Mouse (Mus musculus) gastrocnemius, postnatal 25 days (tissue): ENCODE results near the gene Cnr2. TPM values are rescaled to one million over a fixed set of nuclear protein-coding genes. Genes with fewer than 3 reads are reported as not detected.
A peak's percentile ranks its signal among the peaks of the same experiment; 100 is the strongest.

ENCODE experiments used
- DNase-seq: peaks from one replicate; pipeline ENCODE4 v3.0.0; 2022
- total RNA-seq, 2 experiments: library from RNA; stranded (reverse); gene quantifications; 1 replicate in 1 of 2; 2 replicates in 1 of 2; pipeline ENCODE4 v1.2.3; 2021

Gene Cnr2
- total RNA-seq, 2 experiments from 2014 or later, result 0.08 to 0.10 TPM

GRCm38 (mm10) chr4:135964426-135964825, 69.2 kb downstream of the Cnr2 start:
- DNase-seq, result peak; percentile 58

DNA sequence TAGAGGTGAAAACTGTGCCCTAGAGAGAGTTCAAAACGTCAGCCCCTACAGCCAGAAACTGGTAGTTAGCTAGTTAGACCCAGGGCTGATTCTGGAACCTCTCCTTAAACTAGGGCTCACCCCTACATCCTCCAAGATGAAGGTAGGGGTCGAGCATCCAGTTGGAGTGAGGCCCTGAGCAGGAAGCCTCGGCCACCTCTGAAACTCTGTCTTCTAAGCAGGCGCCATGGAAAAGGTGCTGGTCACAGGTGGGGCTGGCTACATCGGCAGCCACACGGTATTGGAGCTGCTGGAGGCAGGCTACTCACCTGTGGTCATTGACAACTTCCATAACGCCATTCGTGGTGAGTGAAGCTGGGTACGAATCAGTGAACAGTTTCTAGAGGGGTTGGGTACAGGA, 69.9 kb downstream of the Cnr2 start:
- DNase-seq, result no peak

DNA sequence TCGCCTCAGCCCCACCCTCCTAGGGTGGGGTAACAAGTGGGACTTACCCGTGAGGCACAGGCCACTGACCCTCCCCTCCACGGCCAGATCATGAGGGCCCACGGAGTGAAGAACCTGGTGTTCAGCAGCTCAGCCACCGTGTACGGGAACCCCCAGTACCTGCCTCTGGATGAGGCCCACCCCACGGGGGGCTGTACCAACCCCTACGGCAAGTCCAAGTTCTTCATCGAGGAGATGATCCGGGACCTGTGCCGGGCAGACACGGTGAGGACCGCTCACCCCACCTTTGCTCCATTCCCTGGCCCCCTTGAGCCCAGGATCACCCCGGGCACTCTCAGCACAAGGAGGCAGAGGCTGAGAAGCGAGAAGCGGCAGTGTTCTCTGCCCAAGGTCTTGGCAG, 71.1 kb downstream of the Cnr2 start:
- DNase-seq, result no peak

DNA sequence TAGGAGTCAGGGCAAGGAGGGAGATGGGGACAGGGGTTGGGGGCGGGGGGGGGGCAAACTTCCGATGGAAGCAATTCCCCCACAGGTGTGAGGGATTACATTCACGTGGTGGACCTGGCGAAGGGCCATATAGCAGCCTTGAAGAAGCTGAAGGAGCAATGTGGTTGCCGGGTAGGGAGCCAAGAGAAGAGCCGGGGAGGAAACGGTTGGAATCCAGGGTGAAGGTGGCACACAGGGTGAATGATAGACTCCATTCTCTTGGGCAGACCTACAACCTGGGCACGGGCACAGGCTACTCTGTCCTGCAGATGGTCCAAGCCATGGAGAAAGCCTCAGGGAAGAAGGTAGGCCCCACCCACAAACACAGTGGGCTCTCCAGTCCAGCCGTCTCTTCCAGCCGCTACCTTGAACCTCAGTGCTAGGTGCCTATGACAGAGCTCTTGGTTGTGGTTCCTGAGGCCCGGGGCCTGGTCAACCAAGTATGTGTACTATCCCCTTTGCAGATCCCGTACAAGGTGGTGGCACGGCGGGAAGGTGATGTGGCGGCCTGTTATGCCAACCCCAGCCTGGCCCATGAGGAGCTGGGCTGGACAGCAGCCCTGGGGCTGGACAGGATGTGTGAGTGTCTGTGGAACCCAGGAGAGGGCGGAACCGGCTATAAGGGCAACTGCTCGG, 72.0 kb downstream of the Cnr2 start:
- no peak for DNase-seq

- no peak for DNase-seq
Observed at GRCm38 (mm10) chr4:135968271-135968869, 73.2 kb downstream of the Cnr2 start.

GRCm38 (mm10) chr4:135969070-135969750, 74.0 kb downstream of the Cnr2 start:
- DNase-seq, result no peak

Other genes with a start within 250 kb of the Cnr2 start
- under 1 TPM; 0.13 to 0.23 TPM for gene Ifnlr1, start 209.1 kb upstream of the Cnr2 start, total RNA-seq
- gene Il22ra1, start 167.2 kb upstream of the Cnr2 start, total RNA-seq, result under 1 TPM in 1 of 2 experiments, not detected in 1; 0.11 TPM
- 10 to 100 TPM; 58.1 to 76.7 TPM for gene Myom3, start 135.7 kb upstream of the Cnr2 start, total RNA-seq
- gene Srsf10, start 39.6 kb upstream of the Cnr2 start, total RNA-seq, result 10 to 100 TPM; 22.6 to 25.2 TPM
- gene Pnrc2, start 21.5 kb upstream of the Cnr2 start, total RNA-seq, result 10 to 100 TPM; 25.7 to 36.4 TPM
- 10 to 100 TPM; 18.9 to 21.7 TPM for gene Fuca1, start 25.3 kb downstream of the Cnr2 start, total RNA-seq
- gene Hmgcl, start 51.1 kb downstream of the Cnr2 start, total RNA-seq, result 10 to 100 TPM; 41.5 to 42.3 TPM
- 1 to 10 TPM in 1 of 2 experiments, under 1 TPM in 1; 0.72 to 1.5 TPM for gene Gale, start 68.3 kb downstream of the Cnr2 start, total RNA-seq
- gene Lypla2, start 77.2 kb downstream of the Cnr2 start, total RNA-seq, result 10 to 100 TPM; 25.3 to 30.7 TPM
- gene Pithd1, start 91.9 kb downstream of the Cnr2 start, total RNA-seq, result 10 to 100 TPM; 22.0 to 22.6 TPM
- gene Eloa, start 126.4 kb downstream of the Cnr2 start, total RNA-seq, result 10 to 100 TPM; 45.3 to 50.6 TPM
- gene Rpl11, start 158.0 kb downstream of the Cnr2 start, total RNA-seq, result 100 to 1,000 TPM; 209 to 218 TPM
- gene Id3, start 248.1 kb downstream of the Cnr2 start, total RNA-seq, result 10 to 100 TPM; 13.5 to 21.2 TPM